Mouse (Mus musculus) frontal cortex, postnatal 10 days (tissue): ENCODE results near the gene Baz2a.

ENCODE experiments used
- DNase-seq, 2 experiments: peaks; one replicate each; pipeline ENCODE4 v3.0.0; 2022; ENCODE audit warnings: low spot score in 2 of 2, mixed read lengths in 1 of 2

Gene Baz2a

GRCm38 (mm10) chr10:128175996-128176755 is 84.8 kb downstream of the Baz2a start:
- no peak for DNase-seq

GRCm38 (mm10) chr10:128177316-128177715 is 85.9 kb downstream of the Baz2a start:
- DNase-seq: no peak
